Mouse (Mus musculus) midbrain, embryonic 10.5 days (tissue): Measurements from ENCODE around the gene Plekhg1. TPM values are rescaled to one million over a fixed set of nuclear protein-coding genes. Genes with fewer than 3 reads are reported as not detected.

ENCODE experiments used
- DNase-seq: peaks from one replicate; pipeline ENCODE4 v3.0.0-alpha.2; 2017; ENCODE audit warnings: low spot score
- H3K27ac ChIP-seq: fragments of 300-500 bp; sonication (generic); replicated peaks from 2 replicates; pipeline ENCODE4 v1.5.1; 2016; ENCODE audit warnings: mild to moderate bottlenecking
- H3K27me3 ChIP-seq: fragments of 300-500 bp; sonication (generic); 2 replicates; pipeline ENCODE4 v1.6.1; 2016; ENCODE audit warnings: low read depth, mild to moderate bottlenecking; ENCODE audit not compliant: poor library complexity, severe bottlenecking
- H3K36me3 ChIP-seq: fragments of 300-500 bp; sonication (generic); 2 replicates; pipeline ENCODE4 v1.6.1; 2016; ENCODE audit warnings: mild to moderate bottlenecking, moderate library complexity
- H3K4me1 ChIP-seq: fragments of 300-500 bp; sonication (generic); 2 replicates; pipeline ENCODE4 v1.6.1; 2016
- H3K4me3 ChIP-seq: fragments of 300-500 bp; sonication (generic); 2 replicates; pipeline ENCODE4 v1.5.1; 2016; ENCODE audit warnings: mild to moderate bottlenecking, moderate library complexity
- H3K9me3 ChIP-seq: fragments of 300-500 bp; sonication (generic); replicated peaks from 2 replicates; pipeline ENCODE4 v1.6.1; 2016; ENCODE audit warnings: mild to moderate bottlenecking
- WGBS: fragments of 180-500 bp; shearing (Covaris S2); methylation state at CpG from one replicate; pipeline ENCODE4 v1.1.7; 2016; 5-methylcytosine and 5-hydroxymethylcytosine counted together
- polyA plus RNA-seq: library from polyadenylated mRNA; unstranded; fragments of >200 nt; fragmentation: Nextera tagmentation; extraction: Ambion mirVana; gene quantifications from 2 replicates; pipeline ENCODE4 v1.2.1, GENCODE M21; 2016

Plekhg1 gene
- polyA plus RNA-seq, 1 experiment from 2014 or later, result 11.7 TPM

- Histone ChIP-seq H3K27me3 (no peaks in the 10 kb centered on the region), H3K4me1 (no peaks in the 10 kb centered on the region), H3K9me3 (no peaks in the 10 kb centered on the region), H3K27ac (no peak overlapping the region), H3K4me3 (no peak overlapping the region), H3K36me3 (peaks cover 66% of the 10 kb centered on the region)
- 89% methylated on average over 8 of the region's 8 CpGs for WGBS
- no peak for DNase-seq
Measured at GRCm38 (mm10) chr10:3993365-3994102, 253.4 kb downstream of the Plekhg1 start.

GRCm38 (mm10) chr10:3995277-3995676 is 255.1 kb downstream of the Plekhg1 start:
- Histone ChIP-seq H3K36me3 (peaks cover 64% of the 10 kb centered on the region), H3K27me3 (no peaks in the 10 kb centered on the region), H3K4me3 (no peak overlapping the region), H3K27ac (no peak overlapping the region), H3K9me3 (no peaks in the 10 kb centered on the region), H3K4me1 (no peaks in the 10 kb centered on the region)
- no peak for DNase-seq
- WGBS, result 86% methylated on average over 4 of the region's 4 CpGs

GRCm38 (mm10) chr10:3996170-3996876 is 256.2 kb downstream of the Plekhg1 start:
- Histone ChIP-seq H3K4me1 (no peaks in the 10 kb centered on the region), H3K27ac (no peak overlapping the region), H3K36me3 (peaks cover 58% of the 10 kb centered on the region), H3K9me3 (no peaks in the 10 kb centered on the region), H3K27me3 (no peaks in the 10 kb centered on the region), H3K4me3 (no peak overlapping the region)
- WGBS, result 62% methylated on average over 15 of the region's 15 CpGs
- peak; percentile 73 for DNase-seq

GRCm38 (mm10) chr10:3997851-3998426 is 257.8 kb downstream of the Plekhg1 start:
- no peak overlapping the region for H3K27ac ChIP-seq
- 91% methylated on average over 7 of the region's 7 CpGs for WGBS
- no peaks in the 10 kb centered on the region for H3K27me3 ChIP-seq
- no peak overlapping the region for H3K4me3 ChIP-seq
- peaks cover 44% of the 10 kb centered on the region for H3K36me3 ChIP-seq
- no peaks in the 10 kb centered on the region for H3K4me1 ChIP-seq
- no peaks in the 10 kb centered on the region for H3K9me3 ChIP-seq
- no peak for DNase-seq

- no peak overlapping the region for H3K4me3 ChIP-seq
- DNase-seq, result no peak
- no peaks in the 10 kb centered on the region for H3K9me3 ChIP-seq
- H3K4me1 ChIP-seq, result no peaks in the 10 kb centered on the region
- 90% methylated on average over 5 of the region's 5 CpGs for WGBS
- H3K36me3 ChIP-seq, result peaks cover 25% of the 10 kb centered on the region
- no peaks in the 10 kb centered on the region for H3K27me3 ChIP-seq
- no peak overlapping the region for H3K27ac ChIP-seq
Measured at GRCm38 (mm10) chr10:4002711-4003110, 262.5 kb downstream of the Plekhg1 start.

- peaks cover 15% of the 10 kb centered on the region for H3K36me3 ChIP-seq
- WGBS, result 91% methylated on average over 7 of the region's 7 CpGs
- H3K27me3 ChIP-seq, result no peaks in the 10 kb centered on the region
- H3K27ac ChIP-seq, result no peak overlapping the region
- no peaks in the 10 kb centered on the region for H3K9me3 ChIP-seq
- H3K4me1 ChIP-seq, result no peaks in the 10 kb centered on the region
- no peak overlapping the region for H3K4me3 ChIP-seq
- DNase-seq, result no peak
Measured at GRCm38 (mm10) chr10:4005191-4005590, 265.0 kb downstream of the Plekhg1 start.

GRCm38 (mm10) chr10:4006296-4007015 is 266.3 kb downstream of the Plekhg1 start:
- no peak for DNase-seq
- no peaks in the 10 kb centered on the region for H3K9me3 ChIP-seq
- no peaks in the 10 kb centered on the region for H3K4me1 ChIP-seq
- no peak overlapping the region for H3K4me3 ChIP-seq
- H3K36me3 ChIP-seq, result peaks cover 11% of the 10 kb centered on the region
- no peak overlapping the region for H3K27ac ChIP-seq
- no peaks in the 10 kb centered on the region for H3K27me3 ChIP-seq
- 87% methylated on average over 7 of the region's 7 CpGs for WGBS

Other genes with a start within 250 kb of the Plekhg1 start
- not detected in 2 replicates for gene Iyd, start 200.1 kb upstream of the Plekhg1 start, polyA plus RNA-seq
- gene Mthfd1l, start 232.8 kb downstream of the Plekhg1 start, polyA plus RNA-seq, result 20.2 and 25.2 TPM in 2 replicates